Mouse (Mus musculus): ENCODE data around the gene Dyx1c1. TPM values are rescaled to one million over a fixed set of nuclear protein-coding genes. Genes with fewer than 3 reads are reported as not detected.

The Dyx1c1 gene
- 1 to 10 TPM; 5.5 to 8.1 TPM for polyA plus RNA-seq (2017; shearing (Covaris generic))

DNA sequence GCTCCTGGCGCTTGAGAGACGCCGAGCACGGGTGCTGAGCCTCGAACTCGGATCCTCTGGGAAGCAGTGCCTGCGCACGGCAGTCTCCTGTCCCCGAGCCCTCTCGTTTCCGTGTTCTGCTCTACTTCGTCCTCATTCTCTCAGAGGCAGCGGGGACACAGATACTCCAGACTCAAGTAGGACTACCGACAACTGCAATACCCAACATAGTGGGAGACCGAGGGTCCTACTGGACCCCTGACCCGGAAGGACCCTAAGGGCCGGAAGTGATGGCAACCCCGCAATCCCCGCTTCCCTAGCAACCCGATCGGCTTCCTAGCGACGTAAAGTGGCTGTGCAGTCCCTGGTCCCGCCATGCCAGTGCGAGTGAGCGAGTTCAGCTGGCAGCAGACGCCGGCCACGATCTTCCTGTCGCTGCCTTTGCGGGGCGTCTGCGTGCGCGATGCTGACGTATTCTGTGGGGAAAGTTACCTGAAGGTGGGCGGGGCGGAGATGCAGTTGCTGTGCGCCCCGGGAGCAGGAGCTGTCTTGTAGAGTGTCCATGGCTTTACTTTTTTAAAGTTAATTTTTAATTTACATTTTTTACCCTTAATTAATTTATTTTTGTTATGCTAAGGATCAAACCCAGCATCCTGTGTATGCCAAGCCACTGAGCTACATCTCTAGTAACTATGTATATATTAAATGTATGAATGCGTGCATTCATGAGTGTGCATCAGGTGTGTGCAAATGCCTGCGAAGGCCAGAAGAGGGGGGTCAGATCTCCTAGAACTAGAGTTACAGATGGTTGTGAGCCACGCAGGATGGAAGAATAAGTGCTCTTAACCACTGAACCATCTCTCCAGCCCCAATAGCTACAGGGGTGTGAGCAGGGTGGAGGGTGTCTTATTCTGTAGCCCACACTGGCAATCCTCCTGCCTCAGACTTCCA is at the start of gene Dyx1c1, which contains the start of gene Gm44503:
Dyx1c1 (plus strand) TSS at position 265 of the 930 bp plus-strand sequence.
Gm44503 (plus strand) TSS at position 332 of the 930 bp plus-strand sequence.
- peak; percentile 80 for ATAC-seq

- ATAC-seq, result no peak
Observed at GRCm38 (mm10) chr9:72911381-72911780, 47.2 kb upstream of the Dyx1c1 start.

DNA sequence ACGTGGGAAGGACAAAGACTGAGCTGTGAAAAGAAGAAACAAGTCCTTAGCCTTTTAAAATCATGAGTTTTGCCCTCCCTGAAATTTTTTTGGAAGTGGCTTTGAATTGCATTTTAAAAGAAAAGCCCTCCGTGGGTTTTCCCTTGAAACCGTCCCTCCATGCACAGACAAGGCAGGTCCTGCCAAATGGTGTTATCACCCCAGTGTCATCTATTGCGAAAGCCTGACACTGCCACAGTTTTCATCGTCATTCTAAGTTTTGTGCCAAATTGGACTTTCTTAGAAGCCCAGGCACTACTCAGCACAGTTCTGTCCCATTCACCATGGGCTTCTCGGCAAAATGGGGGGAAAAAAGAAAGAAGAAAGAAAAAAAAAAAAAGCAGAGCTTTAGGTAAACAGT is 45.0 kb upstream of the Dyx1c1 start:
- no peak for ATAC-seq

- ATAC-seq, result no peak
Observed at GRCm38 (mm10) chr9:72915728-72916127, 42.9 kb upstream of the Dyx1c1 start.

- ATAC-seq, result no peak
Observed at GRCm38 (mm10) chr9:72923068-72923467, 35.5 kb upstream of the Dyx1c1 start.

DNA sequence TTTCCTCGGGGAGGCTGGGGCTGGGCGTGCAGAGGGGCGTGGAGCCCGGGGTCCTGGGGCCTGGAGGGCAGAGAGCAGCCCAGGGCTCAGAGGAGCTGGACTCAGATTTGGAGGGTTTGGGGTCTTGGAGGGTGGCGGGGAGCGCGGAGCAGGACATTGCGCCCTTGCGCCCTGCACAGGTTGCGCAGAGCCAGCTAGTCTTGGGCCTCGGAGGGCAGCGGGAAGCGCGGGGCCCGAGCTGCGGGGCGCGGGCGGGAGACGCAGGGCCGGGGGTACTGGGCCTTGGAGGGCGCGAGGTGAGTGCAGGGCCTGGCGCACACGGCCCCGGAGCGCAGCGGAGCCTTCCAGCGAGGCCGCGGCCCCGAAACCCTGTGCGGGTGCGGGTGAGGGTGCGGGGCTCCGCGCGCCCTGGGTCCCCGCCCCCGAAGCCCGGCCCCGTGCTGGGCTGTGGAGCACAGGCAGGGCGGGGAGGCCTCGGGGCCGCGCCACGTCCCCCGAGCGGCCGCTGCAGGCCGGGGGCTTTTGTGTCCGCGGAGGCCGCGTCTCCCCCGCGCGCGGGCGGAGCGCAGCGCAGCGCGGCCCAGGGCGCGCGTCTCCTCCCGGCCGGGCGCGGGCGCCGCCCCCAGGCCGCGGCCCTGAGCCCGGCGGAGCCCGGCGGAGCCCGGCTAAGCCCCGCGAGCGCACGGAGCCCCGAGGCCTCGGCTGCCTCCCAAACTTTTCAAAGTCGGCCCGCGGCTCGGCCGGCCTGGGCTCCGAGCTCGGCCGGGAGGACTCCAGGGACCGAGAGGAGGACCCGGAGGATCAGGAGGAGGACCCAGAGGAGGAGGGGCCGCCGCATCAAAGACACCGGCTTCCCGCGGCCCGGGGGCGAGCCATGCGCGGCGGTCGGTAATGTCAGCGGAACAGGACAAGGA is 33.3 kb upstream of the Dyx1c1 start, which contains the start of gene Pygo1:
Pygo1 (plus strand) TSS at position 625 of the 914 bp plus-strand sequence.
- no peak for ATAC-seq

GRCm38 (mm10) chr9:72925935-72926258 is 32.7 kb upstream of the Dyx1c1 start:
- ATAC-seq, result no peak

DNA sequence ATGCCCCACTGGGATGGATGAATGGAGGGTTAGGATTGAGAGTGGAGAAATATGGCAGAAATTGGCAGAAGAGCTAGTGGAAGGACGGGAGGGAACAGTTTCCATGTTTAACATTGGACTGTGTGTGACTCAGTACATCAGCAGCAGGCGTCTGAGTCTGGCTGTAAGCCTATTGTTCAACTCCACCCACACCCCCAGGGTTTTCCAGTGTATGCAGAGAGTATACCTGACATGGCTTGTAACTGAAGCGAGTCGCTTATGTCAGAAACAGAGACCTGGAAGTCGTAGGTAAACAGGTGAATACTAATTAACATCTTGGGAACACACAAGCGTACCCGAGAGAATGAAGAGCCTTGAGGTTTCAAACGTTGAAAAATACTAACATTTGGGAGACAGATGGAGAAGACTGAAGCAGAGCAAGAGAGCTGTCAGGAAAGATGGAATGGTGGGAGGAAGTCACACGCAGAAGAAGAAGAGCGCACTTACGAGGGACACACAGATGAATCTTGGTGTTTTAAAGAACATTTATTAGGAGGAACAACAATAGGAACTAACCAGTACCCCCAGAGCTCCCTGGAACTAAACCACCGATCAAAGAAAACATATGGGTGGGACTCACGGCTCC is 27.3 kb upstream of the Dyx1c1 start:
- no peak for ATAC-seq

DNA sequence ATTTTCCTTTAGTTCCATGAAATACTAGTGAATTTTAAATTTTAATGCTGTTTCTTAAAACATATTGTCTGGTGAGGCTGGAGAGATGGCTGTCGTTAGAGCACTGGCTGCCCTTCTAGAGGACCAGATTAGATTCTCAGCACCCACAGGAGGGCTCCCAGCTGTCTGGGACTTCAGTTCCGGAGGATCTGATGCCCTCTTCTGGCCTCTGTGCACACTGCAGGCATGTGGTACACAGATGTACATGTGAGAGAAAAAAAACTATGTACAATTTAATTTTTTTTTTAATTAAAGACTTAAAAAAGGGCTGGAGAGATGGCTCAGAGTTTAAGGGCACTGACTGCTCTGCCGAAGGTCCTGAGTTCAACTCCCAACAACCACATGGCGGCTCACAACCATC is 23.3 kb upstream of the Dyx1c1 start:
- no peak for ATAC-seq

- ATAC-seq, result no peak
Observed at GRCm38 (mm10) chr9:72936301-72936700, 22.3 kb upstream of the Dyx1c1 start.

DNA sequence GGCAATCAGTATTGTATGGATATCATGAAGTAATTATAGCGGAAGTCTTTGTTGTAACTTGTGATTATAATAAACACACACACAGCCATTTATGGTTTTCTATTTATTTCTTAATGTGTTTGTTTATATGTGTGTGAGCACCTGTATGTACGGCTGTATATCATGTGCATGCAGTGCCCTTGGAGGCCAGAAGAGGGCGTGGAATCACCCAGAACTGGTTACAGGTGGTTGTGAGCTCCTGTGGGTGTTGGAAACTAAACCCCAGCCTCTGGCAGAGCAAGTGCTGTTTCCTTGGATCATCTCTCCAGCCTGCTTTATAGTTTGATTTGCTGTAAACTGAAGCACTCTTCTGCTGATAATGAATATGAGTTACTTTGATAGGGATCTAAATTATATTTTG is 15.2 kb upstream of the Dyx1c1 start:
- no peak for ATAC-seq

GRCm38 (mm10) chr9:72944286-72944685 is 14.3 kb upstream of the Dyx1c1 start:
- no peak for ATAC-seq

DNA sequence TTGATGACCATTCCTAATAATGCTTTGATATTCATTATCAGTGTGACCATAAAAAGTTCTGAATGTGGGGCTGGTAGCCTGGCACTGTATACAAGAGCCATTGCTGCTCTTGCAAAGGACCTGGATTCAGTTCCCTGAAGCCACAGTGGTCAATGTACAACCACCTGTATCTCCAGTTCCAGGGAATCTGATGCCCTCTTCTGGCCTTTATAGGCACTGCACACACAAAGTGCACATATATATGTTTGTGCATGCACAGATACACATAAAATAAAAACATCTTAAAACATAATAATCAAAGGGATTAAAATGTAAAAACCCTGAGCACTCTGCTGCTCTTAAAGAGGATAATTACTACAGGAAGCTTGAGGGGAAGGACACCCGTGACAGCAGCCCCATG is 11.6 kb upstream of the Dyx1c1 start:
- ATAC-seq, result no peak

DNA sequence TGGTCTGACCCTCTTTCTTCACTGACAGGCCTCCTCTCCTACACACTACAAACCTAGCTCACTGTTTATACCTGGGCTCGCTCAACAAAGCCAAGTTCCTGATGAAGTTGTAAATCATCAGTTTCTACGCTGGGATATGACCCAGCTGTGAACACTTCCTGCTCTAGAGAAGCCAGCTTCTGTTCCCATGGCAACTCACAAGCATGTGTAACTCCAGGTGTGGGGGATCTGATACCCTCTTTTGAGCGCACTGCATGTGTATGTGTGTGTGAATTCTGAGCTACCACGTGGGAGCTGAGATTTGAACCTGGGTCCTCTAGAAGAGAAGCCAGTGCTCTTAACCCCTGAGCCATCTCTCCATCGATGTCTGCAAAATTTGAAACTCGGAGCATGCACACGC is 9.0 kb upstream of the Dyx1c1 start:
- no peak for ATAC-seq

GRCm38 (mm10) chr9:72954746-72955145 is 3.8 kb upstream of the Dyx1c1 start:
- ATAC-seq, result no peak

- ATAC-seq, result no peak
Observed at GRCm38 (mm10) chr9:72955546-72955945, 3.0 kb upstream of the Dyx1c1 start.

GRCm38 (mm10) chr9:72961346-72961745 is 2.8 kb downstream of the Dyx1c1 start:
- ATAC-seq, result no peak

GRCm38 (mm10) chr9:72961959-72962358 is 3.4 kb downstream of the Dyx1c1 start:
- ATAC-seq, result peak; percentile 71

- peak; percentile 57 for ATAC-seq
Observed at GRCm38 (mm10) chr9:72968349-72969061, 9.9 kb downstream of the Dyx1c1 start.

GRCm38 (mm10) chr9:72969874-72970273 is 11.3 kb downstream of the Dyx1c1 start:
- ATAC-seq, result peak; percentile 90

- ATAC-seq, result no peak
Observed at GRCm38 (mm10) chr9:72972435-72972834, 13.8 kb downstream of the Dyx1c1 start.

DNA sequence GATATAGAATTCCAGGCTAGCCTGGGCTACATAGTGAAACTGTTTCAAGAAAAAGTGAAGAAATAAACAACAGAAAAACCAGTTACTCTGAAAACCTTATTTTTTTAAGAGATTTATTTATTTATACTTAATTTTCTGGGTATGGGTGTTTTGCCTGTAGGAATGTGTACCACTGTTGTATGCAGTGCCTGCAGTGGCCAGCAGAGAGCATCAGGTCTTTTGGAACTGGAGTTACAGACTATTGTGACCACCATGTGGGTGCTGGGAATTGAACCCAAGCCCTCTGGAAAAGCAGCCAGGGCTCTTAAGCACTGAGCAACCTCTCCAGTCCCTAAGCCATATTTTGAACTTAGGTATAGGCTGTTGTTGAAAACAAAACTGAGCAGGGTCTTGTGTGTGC is 14.4 kb downstream of the Dyx1c1 start:
- ATAC-seq, result no peak

Measured in activated CD4-positive, CD25-positive, alpha-beta regulatory T cell, adult 4 months (primary cell).